Mouse (Mus musculus): ENCODE measurements around the gene Gramd1c. TPM values are rescaled to one million over a fixed set of nuclear protein-coding genes. Genes with fewer than 3 reads are reported as not detected.
A peak's percentile ranks its signal among the peaks of the same experiment; 100 is the strongest.

Gramd1c gene
- polyA plus RNA-seq, 1 experiment from 2014 or later: 16.5 TPM

- Histone ChIP-seq H3K9me3 (ENCODE audit: low read length) (no peaks in the 10 kb centered on the region), H3K27me3 (ENCODE audit: insufficient read depth, low read length) (no peaks in the 10 kb centered on the region), H3K36me3 (replicated peaks; ENCODE audit: insufficient read depth, low read length) (0 out of 2 replicates have a peak, but pooled peaks cover 3% of the 10 kb centered on the region), H3K4me3 (ENCODE audit: low read depth, low read length) (no peak overlapping the region), H3K9ac (replicated peaks) (no peak overlapping the region), H3K4me1 (ENCODE audit: insufficient read depth) (no peaks in the 10 kb centered on the region), H3K27ac (ENCODE audit: low read depth) (no peak overlapping the region), H3K4me2 (ENCODE audit: low read depth, low read length) (no peak overlapping the region)
- DNase-seq (no peak), ATAC-seq (no peak)
- no peak for TF ChIP-seq CTCF (IDR thresholded peaks at IDR 0.05; ENCODE audit: low read depth)
- no peak for TF ChIP-seq EP300 (IDR thresholded peaks at IDR 0.05; ENCODE audit: low read depth)
- WGBS (ENCODE audit: insufficient replicate concordance): 66% methylated on average over 8 of the region's 8 CpGs
Observed at GRCm38 (mm10) chr16:44055766-44056165, 7.4 kb downstream of the Gramd1c start.

- DNase-seq: no peak
- H3K4me2 ChIP-seq (ENCODE audit: low read depth, low read length): no peak overlapping the region
- no peaks in the 10 kb centered on the region for H3K9me3 ChIP-seq (ENCODE audit: low read length)
- no peaks in the 10 kb centered on the region for H3K4me1 ChIP-seq (ENCODE audit: insufficient read depth)
- 76% methylated on average over 6 of the region's 6 CpGs for WGBS (ENCODE audit: insufficient replicate concordance)
- no peak overlapping the region for H3K4me3 ChIP-seq (ENCODE audit: low read depth, low read length)
- 0 out of 2 replicates have a peak, but pooled peaks cover 3% of the 10 kb centered on the region for H3K36me3 ChIP-seq (replicated peaks; ENCODE audit: insufficient read depth, low read length)
- no peak for ATAC-seq
- H3K9ac ChIP-seq (replicated peaks): no peak overlapping the region
- TF ChIP-seq CTCF (IDR thresholded peaks at IDR 0.05; ENCODE audit: low read depth) (no peak), EP300 (IDR thresholded peaks at IDR 0.05; ENCODE audit: low read depth) (no peak)
- H3K27me3 ChIP-seq (ENCODE audit: insufficient read depth, low read length): no peaks in the 10 kb centered on the region
- no peak overlapping the region for H3K27ac ChIP-seq (ENCODE audit: low read depth)
Observed at GRCm38 (mm10) chr16:44053265-44053664, 9.9 kb downstream of the Gramd1c start.

GRCm38 (mm10) chr16:44052390-44052789, 10.8 kb downstream of the Gramd1c start:
- H3K27me3 ChIP-seq (ENCODE audit: insufficient read depth, low read length): no peaks in the 10 kb centered on the region
- no peak overlapping the region for H3K4me2 ChIP-seq (ENCODE audit: low read depth, low read length)
- H3K4me1 ChIP-seq (ENCODE audit: insufficient read depth): no peaks in the 10 kb centered on the region
- H3K9me3 ChIP-seq (ENCODE audit: low read length): no peaks in the 10 kb centered on the region
- WGBS (ENCODE audit: insufficient replicate concordance): 65% methylated on average over 6 of the region's 6 CpGs
- H3K4me3 ChIP-seq (ENCODE audit: low read depth, low read length): no peak overlapping the region
- no peak overlapping the region for H3K27ac ChIP-seq (ENCODE audit: low read depth)
- H3K36me3 ChIP-seq (replicated peaks; ENCODE audit: insufficient read depth, low read length): peaks cover 2% of the 10 kb centered on the region; the same call in 1 of the 2 replicates
- TF ChIP-seq CTCF (IDR thresholded peaks at IDR 0.05; ENCODE audit: low read depth) (no peak), EP300 (IDR thresholded peaks at IDR 0.05; ENCODE audit: low read depth) (no peak)
- ATAC-seq: no peak
- DNase-seq: no peak
- H3K9ac ChIP-seq (replicated peaks): no peak overlapping the region

- WGBS (ENCODE audit: insufficient replicate concordance): 57% methylated on average over 5 of the region's 5 CpGs
- no peak overlapping the region for H3K9ac ChIP-seq (replicated peaks)
- TF ChIP-seq EP300 (IDR thresholded peaks at IDR 0.05; ENCODE audit: low read depth) (no peak), CTCF (IDR thresholded peaks at IDR 0.05; ENCODE audit: low read depth) (no peak)
Observed at GRCm38 (mm10) chr16:44050139-44050538, 13.0 kb downstream of the Gramd1c start.

GRCm38 (mm10) chr16:44039112-44039511, 24.0 kb downstream of the Gramd1c start:
- 0 out of 2 replicates have a peak, but pooled peaks cover 2% of the 10 kb centered on the region for H3K36me3 ChIP-seq (replicated peaks; ENCODE audit: insufficient read depth, low read length)
- H3K27ac ChIP-seq (ENCODE audit: low read depth): no peak overlapping the region
- H3K4me3 ChIP-seq (ENCODE audit: low read depth, low read length): no peak overlapping the region
- H3K4me1 ChIP-seq (ENCODE audit: insufficient read depth): no peaks in the 10 kb centered on the region
- no peaks in the 10 kb centered on the region for H3K27me3 ChIP-seq (ENCODE audit: insufficient read depth, low read length)
- 68% methylated on average over 4 of the region's 4 CpGs for WGBS (ENCODE audit: insufficient replicate concordance)
- H3K4me2 ChIP-seq (ENCODE audit: low read depth, low read length): no peak overlapping the region
- TF ChIP-seq CTCF (IDR thresholded peaks at IDR 0.05; ENCODE audit: low read depth): peak; percentile 45
- no peak for TF ChIP-seq EP300 (IDR thresholded peaks at IDR 0.05; ENCODE audit: low read depth)
- DNase-seq: no peak
- H3K9me3 ChIP-seq (ENCODE audit: low read length): no peaks in the 10 kb centered on the region
- ATAC-seq: no peak
- no peak overlapping the region for H3K9ac ChIP-seq (replicated peaks)

More at GRCm38 (mm10) chr16:44050139-44050538, 13.0 kb downstream of the Gramd1c start:
- Histone ChIP-seq H3K36me3 (replicated peaks; ENCODE audit: insufficient read depth, low read length) (peaks cover 3% of the 10 kb centered on the region; the same call in 1 of the 2 replicates), H3K4me3 (ENCODE audit: low read depth, low read length) (no peak overlapping the region), H3K9me3 (ENCODE audit: low read length) (peaks cover 7% of the 10 kb centered on the region; the same call in 1 of the 2 replicates), H3K4me1 (ENCODE audit: insufficient read depth) (no peaks in the 10 kb centered on the region), H3K4me2 (ENCODE audit: low read depth, low read length) (no peak overlapping the region), H3K27me3 (ENCODE audit: insufficient read depth, low read length) (no peaks in the 10 kb centered on the region), H3K27ac (ENCODE audit: low read depth) (no peak overlapping the region)
- ATAC-seq (no peak), DNase-seq (no peak)

- Histone ChIP-seq H3K9ac (replicated peaks) (no peak overlapping the region), H3K4me3 (ENCODE audit: low read depth, low read length) (no peak overlapping the region), H3K27me3 (ENCODE audit: insufficient read depth, low read length) (no peaks in the 10 kb centered on the region), H3K27ac (ENCODE audit: low read depth) (no peak overlapping the region), H3K4me2 (ENCODE audit: low read depth, low read length) (no peak overlapping the region), H3K36me3 (replicated peaks; ENCODE audit: insufficient read depth, low read length) (0 out of 2 replicates have a peak, but pooled peaks cover 2% of the 10 kb centered on the region), H3K9me3 (ENCODE audit: low read length) (no peaks in the 10 kb centered on the region), H3K4me1 (ENCODE audit: insufficient read depth) (no peaks in the 10 kb centered on the region)
- ATAC-seq (no peak), DNase-seq (no peak)
- TF ChIP-seq CTCF (IDR thresholded peaks at IDR 0.05; ENCODE audit: low read depth): no peak
- no peak for TF ChIP-seq EP300 (IDR thresholded peaks at IDR 0.05; ENCODE audit: low read depth)
- 69% methylated on average over 3 of the region's 3 CpGs for WGBS (ENCODE audit: insufficient replicate concordance)
Observed at GRCm38 (mm10) chr16:44035221-44035620, 27.9 kb downstream of the Gramd1c start.

Measured in liver, postnatal 0 days (tissue).